Mouse (Mus musculus) embryonic facial prominence, embryonic 12.5 days (tissue): ENCODE results near the gene Ptprk. TPM values are rescaled to one million over a fixed set of nuclear protein-coding genes. Genes with fewer than 3 reads are reported as not detected.

Experiments used
- ATAC-seq: fragments of 200-750 bp; cut with Nextera tagmentation; 2 replicates; pipeline ENCODE4 v1.8.0; 2017; ENCODE audit not compliant: insufficient number of reproducible peaks, insufficient read depth, low FRiP score, low TSS enrichment
- H3K27ac ChIP-seq: fragments of 300-500 bp; sonication (generic); 2 replicates; pipeline ENCODE4 v1.5.1; 2016; ENCODE audit warnings: mild to moderate bottlenecking
- H3K27me3 ChIP-seq: fragments of 300-500 bp; sonication (generic); 2 replicates; pipeline ENCODE4 v1.6.1; 2016; ENCODE audit warnings: mild to moderate bottlenecking, moderate library complexity
- H3K36me3 ChIP-seq: fragments of 300-500 bp; sonication (generic); 2 replicates; pipeline ENCODE4 v1.6.1; 2016; ENCODE audit warnings: mild to moderate bottlenecking
- H3K4me1 ChIP-seq: fragments of 300-500 bp; sonication (generic); 2 replicates; pipeline ENCODE4 v1.6.1; 2016
- H3K4me2 ChIP-seq: fragments of 300-500 bp; sonication (generic); replicated peaks from 2 replicates; pipeline ENCODE4 v1.6.1; 2016; ENCODE audit warnings: mild to moderate bottlenecking, moderate library complexity
- H3K4me3 ChIP-seq: fragments of 300-500 bp; sonication (generic); 2 replicates; pipeline ENCODE4 v1.5.1; 2016; ENCODE audit warnings: mild to moderate bottlenecking
- H3K9ac ChIP-seq: fragments of 300-500 bp; sonication (generic); 2 replicates; pipeline ENCODE4 v1.6.1; 2016; ENCODE audit warnings: mild to moderate bottlenecking, moderate library complexity
- H3K9me3 ChIP-seq: fragments of 300-500 bp; sonication (generic); 2 replicates; pipeline ENCODE4 v1.6.1; 2016; ENCODE audit warnings: mild to moderate bottlenecking, moderate library complexity
- WGBS: fragments of 180-500 bp; shearing (Covaris S2); methylation state at CpG from one replicate; pipeline ENCODE4 v1.1.7; 2016; 5-methylcytosine and 5-hydroxymethylcytosine counted together
- polyA plus RNA-seq: library from polyadenylated mRNA; unstranded; fragments of >200 nt; fragmentation: Nextera tagmentation; extraction: Ambion mirVana; gene quantifications from 2 replicates; pipeline ENCODE4 v1.2.1, GENCODE M21; 2016

The Ptprk gene
- polyA plus RNA-seq, 1 experiment from 2014 or later: 36.8 TPM

DNA sequence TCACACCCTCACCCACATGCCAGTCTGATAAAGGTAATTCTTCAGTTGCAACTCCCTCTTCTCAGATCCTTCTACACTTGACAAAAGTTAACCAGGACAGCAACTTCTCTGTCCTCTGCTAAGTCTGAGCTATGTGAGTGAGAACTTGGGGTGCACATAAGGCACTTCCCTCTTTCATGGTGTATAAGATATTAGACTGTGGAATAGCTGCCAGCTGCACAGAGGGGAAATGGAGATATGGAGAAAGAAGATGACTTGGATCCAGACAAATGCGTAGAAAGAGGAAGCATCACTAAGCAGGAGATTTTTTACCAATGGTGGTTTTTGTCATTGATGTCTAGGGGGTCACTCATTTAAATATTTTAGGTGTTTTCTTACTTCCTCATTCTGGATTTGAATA is 389.1 kb downstream of the Ptprk start:
- H3K9ac ChIP-seq: no peak overlapping the region
- H3K36me3 ChIP-seq: no peaks in the 10 kb centered on the region
- no peak for ATAC-seq
- no peaks in the 10 kb centered on the region for H3K4me1 ChIP-seq
- 97% methylated on average over 1 of the region's 1 CpGs for WGBS
- H3K4me3 ChIP-seq: no peak overlapping the region
- H3K4me2 ChIP-seq: no peak overlapping the region
- no peaks in the 10 kb centered on the region for H3K9me3 ChIP-seq
- no peaks in the 10 kb centered on the region for H3K27me3 ChIP-seq
- no peak overlapping the region for H3K27ac ChIP-seq

DNA sequence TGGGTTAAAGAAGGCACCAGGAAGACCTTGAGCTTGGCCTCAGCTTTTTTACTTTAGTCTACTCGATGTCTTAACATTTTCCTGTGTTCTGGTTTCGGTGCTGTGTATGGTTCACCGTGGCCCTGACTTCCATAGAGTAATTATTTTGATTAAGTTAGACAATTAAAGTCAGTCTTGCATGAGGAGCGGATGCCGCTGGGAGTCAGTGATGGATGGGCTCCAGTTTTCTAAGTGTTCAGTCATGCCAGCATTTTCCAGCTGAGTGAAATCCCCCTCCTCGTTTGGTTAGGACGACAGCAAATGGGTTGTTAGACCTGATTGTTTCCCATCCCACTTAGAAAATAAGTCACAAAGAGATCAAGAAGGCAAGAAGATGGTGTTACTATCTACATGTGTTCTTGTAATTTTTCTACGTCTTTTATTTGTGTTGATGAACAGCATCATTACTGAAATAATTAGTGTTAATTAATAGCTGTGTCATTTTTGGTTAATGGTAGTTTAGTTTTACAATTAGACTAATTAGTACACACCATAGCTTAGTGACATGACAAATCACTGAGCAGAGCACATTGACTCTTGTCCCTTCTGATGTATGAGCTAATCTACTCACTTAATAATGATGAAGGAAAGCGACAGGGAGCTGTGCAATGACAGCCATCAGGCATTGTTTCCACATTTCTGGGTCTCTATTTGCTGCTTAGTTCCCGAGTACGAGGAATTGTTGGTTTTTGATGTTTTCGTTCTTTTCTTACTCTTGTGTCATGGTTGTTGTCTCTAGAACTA is 390.3 kb downstream of the Ptprk start:
- Histone ChIP-seq H3K27ac (no peak overlapping the region), H3K4me1 (no peaks in the 10 kb centered on the region), H3K9ac (no peak overlapping the region), H3K9me3 (no peaks in the 10 kb centered on the region), H3K27me3 (no peaks in the 10 kb centered on the region), H3K4me2 (no peak overlapping the region), H3K4me3 (no peak overlapping the region), H3K36me3 (no peaks in the 10 kb centered on the region)
- WGBS: 61% methylated on average over 12 of the region's 12 CpGs
- peak; percentile 56; the same call in 1 of the 2 replicates for ATAC-seq

DNA sequence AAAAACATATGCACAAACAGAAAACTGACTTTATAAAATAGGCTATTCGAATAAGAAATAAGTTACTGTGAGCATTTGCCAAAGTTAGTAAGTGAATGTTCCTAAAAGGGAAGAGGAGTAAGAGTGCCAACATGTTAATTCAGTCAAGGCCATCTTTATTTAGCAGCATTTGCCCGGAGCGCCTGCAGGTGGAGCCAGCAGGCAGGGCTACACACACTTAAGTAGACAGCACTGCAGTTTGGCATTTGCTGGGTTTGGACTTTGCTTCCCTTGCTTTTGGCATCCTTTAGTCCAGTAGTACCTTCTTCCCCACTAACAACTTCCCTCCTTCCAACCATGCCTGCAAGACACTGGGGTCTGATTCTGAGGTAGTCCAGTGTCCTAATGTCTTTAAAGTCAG is 411.0 kb downstream of the Ptprk start:
- Histone ChIP-seq H3K4me2 (no peak overlapping the region), H3K27me3 (no peaks in the 10 kb centered on the region), H3K4me3 (no peak overlapping the region), H3K36me3 (no peaks in the 10 kb centered on the region), H3K27ac (no peak overlapping the region), H3K9ac (no peak overlapping the region), H3K4me1 (no peaks in the 10 kb centered on the region), H3K9me3 (no peaks in the 10 kb centered on the region)
- no peak for ATAC-seq
- WGBS: 45% methylated on average over 3 of the region's 3 CpGs

DNA sequence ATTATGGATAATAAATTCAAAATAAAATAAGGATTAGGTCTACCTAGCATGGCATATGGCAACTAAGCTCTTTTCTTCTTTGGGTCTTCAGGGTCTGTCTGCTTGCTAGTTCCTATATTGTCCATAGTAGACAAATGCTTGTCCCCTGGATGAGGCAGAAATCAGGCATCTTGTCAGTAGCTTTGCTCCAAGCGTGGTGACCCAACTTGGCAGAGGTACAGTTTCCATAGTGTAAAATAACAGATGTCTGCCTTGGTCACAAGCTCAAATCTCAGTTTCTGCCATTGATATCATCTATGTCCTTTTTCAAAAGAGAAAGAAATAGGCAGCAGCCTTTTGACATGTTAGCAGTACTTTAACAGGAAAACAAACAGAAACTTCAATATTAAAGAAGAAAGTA is 416.4 kb downstream of the Ptprk start:
- Histone ChIP-seq H3K27ac (no peak overlapping the region), H3K4me1 (peaks cover 8% of the 10 kb centered on the region; the same call in 1 of the 2 replicates), H3K4me3 (no peak overlapping the region), H3K4me2 (no peak overlapping the region), H3K9me3 (no peaks in the 10 kb centered on the region), H3K9ac (no peak overlapping the region), H3K27me3 (no peaks in the 10 kb centered on the region), H3K36me3 (no peaks in the 10 kb centered on the region)
- WGBS: 73% methylated on average over 1 of the region's 1 CpGs
- no peak for ATAC-seq

DNA sequence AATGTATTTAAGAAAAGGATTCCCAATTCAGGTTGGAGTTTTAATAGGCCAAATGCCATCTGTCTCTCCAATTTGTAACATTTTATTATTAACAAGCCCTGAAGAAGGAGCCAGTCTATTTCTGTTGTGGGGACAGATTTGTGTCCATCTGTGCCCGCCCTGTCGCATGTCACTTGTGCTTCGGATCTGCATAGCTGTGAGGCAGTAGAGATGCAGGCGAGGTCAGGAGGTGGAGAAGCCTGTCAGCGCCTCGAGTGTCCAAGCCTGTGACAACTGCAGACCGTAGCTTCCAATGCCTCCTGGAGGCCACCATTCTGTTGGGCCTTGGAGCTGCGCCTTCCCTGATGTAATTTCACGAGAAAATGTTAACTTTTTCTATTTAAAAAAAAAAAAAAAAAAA is 417.6 kb downstream of the Ptprk start:
- no peaks in the 10 kb centered on the region for H3K9me3 ChIP-seq
- no peak for ATAC-seq
- 67% methylated on average over 9 of the region's 9 CpGs for WGBS
- H3K27ac ChIP-seq: no peak overlapping the region
- no peak overlapping the region for H3K4me3 ChIP-seq
- no peak overlapping the region for H3K4me2 ChIP-seq
- no peak overlapping the region for H3K9ac ChIP-seq
- H3K4me1 ChIP-seq: peaks cover 8% of the 10 kb centered on the region; the same call in 1 of the 2 replicates
- no peaks in the 10 kb centered on the region for H3K27me3 ChIP-seq
- no peaks in the 10 kb centered on the region for H3K36me3 ChIP-seq

DNA sequence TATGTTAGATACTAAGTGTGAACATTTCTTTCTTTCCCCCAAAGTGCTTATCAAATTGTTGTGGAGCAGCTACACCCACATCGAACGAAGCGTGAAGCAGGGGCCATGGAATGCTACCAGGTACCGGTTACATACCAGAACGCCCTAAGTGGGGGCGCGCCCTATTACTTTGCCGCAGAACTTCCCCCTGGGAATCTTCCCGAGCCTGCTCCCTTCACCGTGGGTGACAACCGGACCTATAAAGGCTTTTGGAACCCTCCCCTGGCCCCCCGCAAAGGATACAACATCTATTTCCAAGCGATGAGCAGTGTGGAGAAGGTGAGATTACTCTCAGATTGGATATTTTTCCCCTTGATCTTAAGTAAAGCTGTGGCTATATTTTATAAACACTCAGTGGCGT is 418.2 kb downstream of the Ptprk start:
- H3K9ac ChIP-seq: no peak overlapping the region
- H3K4me3 ChIP-seq: no peak overlapping the region
- no peak for ATAC-seq
- H3K27me3 ChIP-seq: no peaks in the 10 kb centered on the region
- no peak overlapping the region for H3K27ac ChIP-seq
- WGBS: 50% methylated on average over 14 of the region's 14 CpGs
- peaks cover 8% of the 10 kb centered on the region; the same call in 1 of the 2 replicates for H3K4me1 ChIP-seq
- H3K36me3 ChIP-seq: no peaks in the 10 kb centered on the region
- no peak overlapping the region for H3K4me2 ChIP-seq
- no peaks in the 10 kb centered on the region for H3K9me3 ChIP-seq

DNA sequence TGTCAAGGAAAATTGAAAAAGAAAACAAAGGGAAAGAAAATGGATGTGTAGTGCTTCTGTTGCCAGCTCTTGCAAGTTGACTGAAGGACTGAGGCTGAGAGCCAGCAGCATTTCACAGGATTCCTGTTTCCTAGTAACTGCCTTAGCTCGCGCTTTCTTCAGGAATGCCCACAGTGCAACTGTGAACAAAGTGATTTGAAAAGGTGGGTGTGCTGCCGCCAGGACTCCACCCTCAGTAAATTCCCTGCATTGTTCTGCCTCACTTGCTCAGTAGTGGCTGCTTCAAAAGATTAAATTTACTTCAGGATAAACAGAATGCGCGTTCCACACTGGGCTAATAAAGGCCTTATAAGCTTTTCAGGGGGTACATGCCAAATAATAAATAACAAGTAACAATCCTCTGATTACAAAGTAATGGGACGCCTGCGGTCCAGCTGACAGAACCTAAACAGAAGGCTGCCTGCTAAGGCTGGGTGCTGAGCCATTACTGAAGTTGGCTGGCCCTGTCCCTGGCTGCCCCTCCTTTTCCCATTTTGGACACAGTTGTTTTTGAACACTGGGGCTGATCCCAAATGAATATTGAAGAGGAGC is 418.7 kb downstream of the Ptprk start:
- WGBS: 35% methylated on average over 7 of the region's 7 CpGs
- H3K4me2 ChIP-seq: no peak overlapping the region
- H3K9me3 ChIP-seq: no peaks in the 10 kb centered on the region
- H3K27me3 ChIP-seq: no peaks in the 10 kb centered on the region
- no peak overlapping the region for H3K27ac ChIP-seq
- H3K36me3 ChIP-seq: no peaks in the 10 kb centered on the region
- H3K4me3 ChIP-seq: no peak overlapping the region
- H3K4me1 ChIP-seq: peaks cover 8% of the 10 kb centered on the region; the same call in 1 of the 2 replicates
- H3K9ac ChIP-seq: no peak overlapping the region
- no peak for ATAC-seq

DNA sequence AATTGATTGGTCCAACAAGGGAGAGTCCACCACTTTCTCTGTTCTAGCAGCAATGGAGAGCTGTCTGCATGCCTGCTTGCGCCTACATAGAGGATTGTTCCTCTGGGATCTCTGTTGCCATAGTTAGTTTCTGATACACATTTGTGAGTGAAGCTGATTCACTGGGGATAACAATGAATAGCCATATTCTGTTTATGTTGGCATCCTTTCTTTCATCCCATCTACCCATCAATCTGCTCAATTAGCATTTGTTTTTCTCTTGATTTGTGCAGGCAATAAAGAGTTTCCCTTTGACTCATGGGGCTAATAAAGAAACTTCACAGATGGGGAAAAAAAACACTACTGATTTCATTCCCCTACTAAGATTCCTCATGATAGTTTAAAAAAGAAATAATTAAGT is 423.2 kb downstream of the Ptprk start:
- Histone ChIP-seq H3K27me3 (no peaks in the 10 kb centered on the region), H3K4me3 (no peak overlapping the region), H3K9ac (no peak overlapping the region), H3K36me3 (no peaks in the 10 kb centered on the region), H3K4me1 (peaks cover 6% of the 10 kb centered on the region; the same call in 1 of the 2 replicates), H3K9me3 (no peaks in the 10 kb centered on the region), H3K27ac (no peak overlapping the region), H3K4me2 (no peak overlapping the region)
- no peak for ATAC-seq
- 91% methylated on average over 1 of the region's 1 CpGs for WGBS

DNA sequence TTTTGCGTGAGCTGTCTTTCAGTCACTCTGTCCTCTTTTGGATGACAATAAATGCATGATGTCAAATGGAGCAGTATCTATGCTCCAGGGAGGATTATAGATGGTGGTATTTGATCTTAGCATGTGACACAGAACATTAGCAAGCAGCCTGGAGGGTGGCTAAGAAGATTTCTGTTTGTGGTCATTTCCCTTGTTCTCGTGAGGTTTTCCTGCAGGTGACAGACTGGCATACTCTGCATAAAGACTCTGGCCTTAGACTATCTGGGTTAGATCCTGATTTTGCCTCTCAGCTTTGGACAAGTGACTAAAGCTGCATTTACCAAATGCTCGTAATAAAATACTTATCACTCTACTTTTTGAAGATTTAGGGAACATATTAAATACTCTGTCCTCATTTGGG is 423.9 kb downstream of the Ptprk start:
- Histone ChIP-seq H3K27ac (no peak overlapping the region), H3K4me3 (no peak overlapping the region), H3K4me1 (no peaks in the 10 kb centered on the region), H3K9me3 (no peaks in the 10 kb centered on the region), H3K36me3 (no peaks in the 10 kb centered on the region), H3K4me2 (no peak overlapping the region), H3K27me3 (no peaks in the 10 kb centered on the region), H3K9ac (no peak overlapping the region)
- no peak for ATAC-seq
- 83% methylated on average over 3 of the region's 3 CpGs for WGBS

DNA sequence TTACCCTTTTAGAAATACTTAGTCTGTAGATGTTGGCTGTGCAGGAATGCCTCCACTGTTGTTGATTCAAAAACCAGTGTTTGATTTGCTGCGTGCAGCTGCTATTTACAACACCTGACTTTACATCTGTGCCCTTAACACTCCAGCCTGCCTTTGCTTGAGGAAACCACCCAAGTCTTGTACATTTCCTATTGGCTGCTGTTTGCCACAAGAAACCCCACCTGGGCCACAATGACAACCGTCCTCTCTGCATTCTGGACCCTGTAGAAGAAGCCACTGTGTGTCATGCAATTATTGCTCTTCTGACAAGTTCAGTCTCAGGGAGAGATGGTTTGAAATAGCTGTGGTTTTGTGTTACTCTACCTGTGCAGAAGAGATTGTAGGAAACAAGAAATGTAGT is 439.0 kb downstream of the Ptprk start:
- Histone ChIP-seq H3K27ac (no peak overlapping the region), H3K4me2 (no peak overlapping the region), H3K4me1 (no peaks in the 10 kb centered on the region), H3K9me3 (no peaks in the 10 kb centered on the region), H3K27me3 (no peaks in the 10 kb centered on the region), H3K36me3 (no peaks in the 10 kb centered on the region), H3K9ac (no peak overlapping the region), H3K4me3 (no peak overlapping the region)
- 78% methylated on average over 2 of the region's 2 CpGs for WGBS
- ATAC-seq: no peak

DNA sequence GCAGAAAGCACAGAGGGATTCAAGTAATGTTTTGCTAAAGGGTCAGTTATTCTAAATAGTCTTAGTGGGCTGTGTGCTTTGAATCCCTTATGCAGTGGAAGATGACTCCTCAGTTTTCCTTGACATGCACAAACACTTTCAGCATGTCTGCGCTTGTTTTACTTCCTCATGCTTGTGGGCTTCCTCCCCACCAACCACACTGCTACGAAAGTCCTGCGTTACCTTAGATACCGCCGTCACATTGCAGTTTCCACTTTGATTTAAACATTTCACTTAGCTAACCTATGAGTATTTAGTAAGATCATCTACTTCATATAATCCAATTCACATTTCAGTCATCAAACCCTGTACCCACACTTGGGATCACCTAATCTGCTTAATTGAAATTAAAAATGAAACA is 441.5 kb downstream of the Ptprk start:
- H3K27ac ChIP-seq: no peak overlapping the region

DNA sequence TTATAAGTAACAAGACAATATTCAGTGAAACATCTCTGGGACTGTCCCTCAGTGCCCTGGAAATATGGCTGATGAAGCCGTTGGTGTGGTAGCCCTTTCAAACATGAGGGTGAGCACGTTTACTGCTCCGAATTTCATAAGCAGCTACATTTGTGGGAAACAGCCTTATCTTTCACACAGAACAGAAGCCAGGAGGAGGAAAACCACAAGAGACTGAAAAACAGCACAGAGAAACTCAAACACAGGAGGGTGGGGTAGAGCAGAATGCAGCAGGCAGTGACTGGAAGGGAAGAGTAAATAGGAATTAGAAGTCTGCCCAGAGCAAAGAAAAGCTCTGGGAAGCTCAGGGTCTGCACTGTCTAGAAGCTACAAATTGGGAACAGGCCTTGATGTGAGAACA is 443.7 kb downstream of the Ptprk start:
- Histone ChIP-seq H3K9ac (no peak overlapping the region), H3K27me3 (no peaks in the 10 kb centered on the region), H3K4me3 (no peak overlapping the region), H3K36me3 (no peaks in the 10 kb centered on the region), H3K4me2 (no peak overlapping the region), H3K27ac (no peak overlapping the region), H3K9me3 (no peaks in the 10 kb centered on the region), H3K4me1 (no peaks in the 10 kb centered on the region)
- no peak for ATAC-seq
- 77% methylated on average over 3 of the region's 3 CpGs for WGBS

More for the DNA sequence above, 441.5 kb downstream of the Ptprk start:
- no peak overlapping the region for H3K4me2 ChIP-seq
- no peak overlapping the region for H3K9ac ChIP-seq
- H3K36me3 ChIP-seq: no peaks in the 10 kb centered on the region
- no peaks in the 10 kb centered on the region for H3K9me3 ChIP-seq
- no peak for ATAC-seq
- H3K27me3 ChIP-seq: no peaks in the 10 kb centered on the region
- H3K4me1 ChIP-seq: no peaks in the 10 kb centered on the region
- 78% methylated on average over 5 of the region's 5 CpGs for WGBS
- no peak overlapping the region for H3K4me3 ChIP-seq
